Mouse (Mus musculus): ENCODE results near the gene Stx3. TPM values are rescaled to one million over a fixed set of nuclear protein-coding genes. Genes with fewer than 3 reads are reported as not detected.
A peak's percentile ranks its signal among the peaks of the same experiment; 100 is the strongest.

Stx3 gene
- polyA plus RNA-seq, 1 experiment from 2014 or later = 2.0 TPM

- H3K9me3 ChIP-seq (replicated peaks) = no peaks in the 10 kb centered on the region
- no peak for DNase-seq
- under 1% methylated on average over 82 of the region's 83 CpGs for WGBS (ENCODE audit: insufficient replicate concordance)
- no peaks in the 10 kb centered on the region for H3K36me3 ChIP-seq
- H3K27ac ChIP-seq = no peak overlapping the region
- peak overlapping the region; percentile 76 for H3K4me2 ChIP-seq
- H3K4me1 ChIP-seq (replicated peaks) = peaks cover 11% of the 10 kb centered on the region
- H3K27me3 ChIP-seq = peaks cover 55% of the 10 kb centered on the region
- peak; percentile 59 for ATAC-seq (ENCODE audit: low read depth)
- no peak overlapping the region; the same call in 1 of the 2 replicates for H3K9ac ChIP-seq
- H3K4me3 ChIP-seq (replicated peaks) = peak overlapping the region; percentile 56
These were observed 732 bp downstream of the Stx3 start for GRCm38 (mm10) chr19:11818199-11819142.

GRCm38 (mm10) chr19:11817586-11817985 lies 1.6 kb downstream of the Stx3 start:
- no peaks in the 10 kb centered on the region for H3K9me3 ChIP-seq (replicated peaks)
- peak overlapping the region; percentile 76; the same call in 1 of the 2 replicates for H3K4me2 ChIP-seq
- 23% methylated on average over 5 of the region's 5 CpGs for WGBS (ENCODE audit: insufficient replicate concordance)
- ATAC-seq (ENCODE audit: low read depth) = no peak
- no peak overlapping the region for H3K27ac ChIP-seq
- H3K4me1 ChIP-seq (replicated peaks) = peaks cover 11% of the 10 kb centered on the region
- H3K36me3 ChIP-seq = no peaks in the 10 kb centered on the region
- H3K9ac ChIP-seq = no peak overlapping the region
- H3K4me3 ChIP-seq (replicated peaks) = peak overlapping the region; percentile 56; the same call in 1 of the 2 replicates
- H3K27me3 ChIP-seq = peaks cover 55% of the 10 kb centered on the region
- no peak for DNase-seq

GRCm38 (mm10) chr19:11816706-11817105 lies 2.5 kb downstream of the Stx3 start:
- Histone ChIP-seq H3K9me3 (replicated peaks) (no peaks in the 10 kb centered on the region), H3K4me2 (no peak overlapping the region), H3K36me3 (no peaks in the 10 kb centered on the region), H3K27me3 (peaks cover 55% of the 10 kb centered on the region), H3K4me3 (replicated peaks) (no peak overlapping the region), H3K27ac (no peak overlapping the region), H3K9ac (no peak overlapping the region), H3K4me1 (replicated peaks) (peaks cover 11% of the 10 kb centered on the region)
- 45% methylated on average over 6 of the region's 6 CpGs for WGBS (ENCODE audit: insufficient replicate concordance)
- DNase-seq (no peak), ATAC-seq (ENCODE audit: low read depth) (no peak)

GRCm38 (mm10) chr19:11814742-11815333 lies 4.4 kb downstream of the Stx3 start:
- Histone ChIP-seq H3K9ac (no peak overlapping the region), H3K36me3 (no peaks in the 10 kb centered on the region), H3K4me2 (no peak overlapping the region), H3K27ac (no peak overlapping the region), H3K27me3 (peaks cover 44% of the 10 kb centered on the region), H3K9me3 (replicated peaks) (no peaks in the 10 kb centered on the region), H3K4me1 (replicated peaks) (peaks cover 11% of the 10 kb centered on the region), H3K4me3 (replicated peaks) (no peak overlapping the region)
- ATAC-seq (ENCODE audit: low read depth) (no peak), DNase-seq (no peak)
- WGBS (ENCODE audit: insufficient replicate concordance) = 62% methylated on average over 6 of the region's 6 CpGs

- Histone ChIP-seq H3K27ac (no peak overlapping the region), H3K4me2 (no peak overlapping the region), H3K4me1 (replicated peaks) (peaks cover 5% of the 10 kb centered on the region), H3K4me3 (replicated peaks) (no peak overlapping the region), H3K27me3 (peaks cover 32% of the 10 kb centered on the region), H3K36me3 (no peaks in the 10 kb centered on the region), H3K9me3 (replicated peaks) (no peaks in the 10 kb centered on the region), H3K9ac (no peak overlapping the region)
- ATAC-seq (ENCODE audit: low read depth) (no peak), DNase-seq (no peak)
- WGBS (ENCODE audit: insufficient replicate concordance) = 15% methylated on average over 8 of the region's 8 CpGs
These were observed 5.6 kb downstream of the Stx3 start for GRCm38 (mm10) chr19:11813649-11814048.

- Histone ChIP-seq H3K4me3 (replicated peaks) (no peak overlapping the region), H3K9me3 (replicated peaks) (no peaks in the 10 kb centered on the region), H3K27ac (no peak overlapping the region), H3K9ac (no peak overlapping the region), H3K36me3 (no peaks in the 10 kb centered on the region), H3K4me1 (replicated peaks) (peaks cover 5% of the 10 kb centered on the region), H3K27me3 (peaks cover 27% of the 10 kb centered on the region), H3K4me2 (no peak overlapping the region)
- DNase-seq (no peak), ATAC-seq (ENCODE audit: low read depth) (no peak)
- 57% methylated on average over 4 of the region's 4 CpGs for WGBS (ENCODE audit: insufficient replicate concordance)
These were observed 6.1 kb downstream of the Stx3 start for GRCm38 (mm10) chr19:11813136-11813535.

GRCm38 (mm10) chr19:11811688-11812365 lies 7.4 kb downstream of the Stx3 start:
- peaks cover 14% of the 10 kb centered on the region for H3K27me3 ChIP-seq
- H3K9me3 ChIP-seq (replicated peaks) = no peaks in the 10 kb centered on the region
- ATAC-seq (ENCODE audit: low read depth) (peak; percentile 47; the same call in 1 of the 2 replicates), DNase-seq (no peak)
- WGBS (ENCODE audit: insufficient replicate concordance) = 34% methylated on average over 5 of the region's 5 CpGs
- no peak overlapping the region for H3K4me2 ChIP-seq
- H3K9ac ChIP-seq = no peak overlapping the region
- H3K4me3 ChIP-seq (replicated peaks) = no peak overlapping the region
- H3K4me1 ChIP-seq (replicated peaks) = peaks cover 5% of the 10 kb centered on the region; the same call in 1 of the 2 replicates
- H3K27ac ChIP-seq = no peak overlapping the region
- H3K36me3 ChIP-seq = no peaks in the 10 kb centered on the region

- peaks cover 4% of the 10 kb centered on the region for H3K27me3 ChIP-seq
- peaks cover 5% of the 10 kb centered on the region; the same call in 1 of the 2 replicates for H3K4me1 ChIP-seq (replicated peaks)
- WGBS (ENCODE audit: insufficient replicate concordance) = 78% methylated on average over 1 of the region's 1 CpGs
- H3K9ac ChIP-seq = no peak overlapping the region
- no peak for DNase-seq
- H3K27ac ChIP-seq = no peak overlapping the region
- no peak for ATAC-seq (ENCODE audit: low read depth)
- no peak overlapping the region for H3K4me3 ChIP-seq (replicated peaks)
- H3K9me3 ChIP-seq (replicated peaks) = no peaks in the 10 kb centered on the region
- no peak overlapping the region for H3K4me2 ChIP-seq
- no peaks in the 10 kb centered on the region for H3K36me3 ChIP-seq
These were observed 8.3 kb downstream of the Stx3 start for GRCm38 (mm10) chr19:11810856-11811255.

GRCm38 (mm10) chr19:11810003-11810758 lies 9.0 kb downstream of the Stx3 start:
- H3K27me3 ChIP-seq = no peaks in the 10 kb centered on the region
- no peak overlapping the region for H3K4me2 ChIP-seq
- no peak for ATAC-seq (ENCODE audit: low read depth)
- no peak overlapping the region for H3K27ac ChIP-seq
- H3K4me3 ChIP-seq (replicated peaks) = no peak overlapping the region
- DNase-seq = no peak
- H3K4me1 ChIP-seq (replicated peaks) = peaks cover 5% of the 10 kb centered on the region; the same call in 1 of the 2 replicates
- H3K36me3 ChIP-seq = no peaks in the 10 kb centered on the region
- no peak overlapping the region for H3K9ac ChIP-seq
- no peaks in the 10 kb centered on the region for H3K9me3 ChIP-seq (replicated peaks)
- WGBS (ENCODE audit: insufficient replicate concordance) = 39% methylated on average over 5 of the region's 5 CpGs

GRCm38 (mm10) chr19:11808452-11808851 lies 10.8 kb downstream of the Stx3 start:
- 34% methylated on average over 2 of the region's 2 CpGs for WGBS (ENCODE audit: insufficient replicate concordance)

More at GRCm38 (mm10) chr19:11808452-11808851, 10.8 kb downstream of the Stx3 start:
- Histone ChIP-seq H3K27ac (no peak overlapping the region), H3K36me3 (no peaks in the 10 kb centered on the region), H3K4me2 (no peak overlapping the region), H3K9me3 (replicated peaks) (no peaks in the 10 kb centered on the region), H3K4me3 (replicated peaks) (no peak overlapping the region), H3K4me1 (replicated peaks) (no peaks in the 10 kb centered on the region), H3K27me3 (no peaks in the 10 kb centered on the region), H3K9ac (no peak overlapping the region)
- no peak for ATAC-seq (ENCODE audit: low read depth)
- DNase-seq = no peak
